Mouse (Mus musculus): ENCODE data around the gene Taf10.

Gene Taf10

DNA sequence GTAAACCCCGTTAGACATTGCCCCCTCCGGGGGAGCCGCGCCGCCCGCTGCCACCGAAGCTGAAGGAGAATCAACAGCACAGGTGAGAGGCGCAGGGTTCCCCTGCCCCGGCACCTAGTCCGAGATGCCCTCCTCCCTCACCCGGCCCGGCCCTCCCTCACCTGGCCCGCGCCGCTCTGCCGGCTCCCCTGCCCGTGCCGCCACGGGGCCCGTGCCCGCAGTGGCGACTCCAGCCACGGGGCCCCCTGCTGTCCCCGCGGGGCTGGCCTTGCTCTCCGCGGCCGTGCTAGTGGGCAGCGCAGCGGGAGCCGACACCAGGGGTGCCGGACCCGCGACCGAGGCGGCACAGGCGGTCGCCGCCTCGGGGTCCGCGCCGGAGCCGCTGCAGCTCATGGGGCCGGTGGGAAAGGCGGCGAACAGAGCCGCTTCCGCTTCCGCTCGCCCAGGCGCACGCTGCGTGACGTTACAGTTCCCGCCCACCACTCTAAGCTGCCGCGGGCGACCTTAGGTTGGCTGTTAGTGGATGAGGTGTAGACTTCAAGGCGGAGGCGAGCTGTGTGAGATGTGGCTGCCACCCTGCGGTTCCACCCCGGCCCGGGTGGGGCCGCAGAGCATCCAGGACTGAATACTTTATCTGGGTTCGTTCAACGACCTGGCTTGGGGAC, at the start of gene Taf10:
Gene Taf10 (minus strand): TSS at position 436 of the 665 bp plus-strand sequence.
- DNase-seq (ENCODE audit: low spot score in 2 of 2), result peak; percentile 77 to 83

DNA sequence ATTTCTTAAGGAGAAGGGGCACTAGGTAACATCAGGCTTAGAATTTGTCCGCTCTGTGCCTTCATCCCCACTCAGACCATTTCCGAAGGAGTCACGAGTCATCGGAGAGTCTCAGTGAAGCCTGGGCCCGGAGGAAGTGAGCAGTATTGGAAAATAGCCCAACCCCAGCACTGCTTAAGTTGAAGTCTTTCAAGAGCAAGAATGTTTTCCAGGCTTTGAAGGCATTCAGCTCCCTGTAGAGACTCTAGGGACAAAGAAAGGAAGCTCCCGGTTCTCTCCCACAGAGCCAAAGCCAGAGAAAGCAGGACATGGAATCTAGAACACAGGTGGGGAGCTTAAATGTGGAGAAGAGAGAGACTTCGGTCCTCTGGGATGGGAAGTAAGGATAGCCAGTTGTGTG, 49.5 kb upstream of the Taf10 start:
- DNase-seq (ENCODE audit: low spot score in 2 of 2), result no peak

DNA sequence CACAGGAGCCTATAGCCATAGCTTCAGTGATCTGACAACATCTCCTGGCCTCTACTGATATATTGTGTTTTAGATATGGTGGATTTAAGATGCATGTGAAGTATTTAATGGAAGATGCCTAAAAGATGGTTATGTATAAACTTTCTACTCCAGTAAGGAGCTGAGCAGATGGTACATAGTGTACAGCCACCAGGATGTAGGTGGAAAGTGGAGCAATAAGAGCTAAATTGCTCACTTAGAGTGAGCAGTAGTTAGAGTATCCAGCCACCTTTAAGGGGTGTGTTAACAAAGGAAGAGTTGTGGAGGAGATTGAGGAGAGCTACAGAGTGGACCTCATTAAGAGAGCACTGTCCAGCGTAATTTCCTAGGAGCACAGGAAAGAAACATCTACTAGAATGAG, 47.0 kb upstream of the Taf10 start:
- DNase-seq (ENCODE audit: low spot score in 2 of 2), result no peak

DNA sequence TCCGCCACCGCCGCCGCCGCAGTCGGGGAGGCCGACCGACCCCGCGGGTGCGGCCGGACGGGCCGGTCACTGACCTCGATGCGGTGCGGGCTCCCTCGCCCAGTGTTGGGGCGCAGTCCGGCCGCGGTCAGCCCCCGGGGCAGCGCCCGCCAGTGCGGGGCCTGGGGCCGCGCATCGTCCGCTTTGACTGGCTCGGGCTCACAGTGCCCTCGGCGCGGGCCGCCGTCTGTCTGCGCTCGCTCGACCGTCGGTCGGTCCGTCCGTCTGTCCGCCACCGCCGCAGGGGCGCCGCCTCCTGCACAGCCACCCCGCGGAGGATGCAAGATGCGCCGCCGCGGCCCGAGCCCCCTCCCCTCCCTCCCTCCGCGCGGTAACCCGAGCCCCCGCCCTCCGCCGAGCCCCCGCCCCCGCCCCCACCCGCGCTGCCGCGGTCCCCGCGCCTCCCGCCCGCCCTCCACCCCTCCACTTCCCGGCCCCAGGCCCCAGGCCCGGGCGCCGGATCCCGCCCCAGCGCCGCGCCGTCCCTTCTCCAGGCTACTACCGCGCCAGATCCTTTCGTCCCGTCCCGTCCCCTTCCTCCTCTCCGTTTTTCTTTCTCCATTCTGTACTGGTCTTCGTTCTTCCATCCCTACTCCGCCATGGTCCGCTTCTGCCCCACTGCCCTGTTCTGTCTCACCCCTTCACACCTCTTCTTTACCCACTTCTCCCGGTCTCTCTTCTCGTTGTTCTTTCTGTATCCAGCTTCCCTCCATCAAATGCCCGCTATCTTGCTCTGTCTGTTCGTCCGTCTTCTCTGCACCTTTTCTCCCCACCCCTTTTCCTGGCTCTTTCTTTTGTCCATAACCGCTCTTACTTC, 43.4 kb upstream of the Taf10 start, which contains the start of gene Dchs1:
Gene Dchs1 (minus strand): TSS at position 370 of the 856 bp plus-strand sequence.
- DNase-seq (ENCODE audit: low spot score in 2 of 2), result no peak

DNA sequence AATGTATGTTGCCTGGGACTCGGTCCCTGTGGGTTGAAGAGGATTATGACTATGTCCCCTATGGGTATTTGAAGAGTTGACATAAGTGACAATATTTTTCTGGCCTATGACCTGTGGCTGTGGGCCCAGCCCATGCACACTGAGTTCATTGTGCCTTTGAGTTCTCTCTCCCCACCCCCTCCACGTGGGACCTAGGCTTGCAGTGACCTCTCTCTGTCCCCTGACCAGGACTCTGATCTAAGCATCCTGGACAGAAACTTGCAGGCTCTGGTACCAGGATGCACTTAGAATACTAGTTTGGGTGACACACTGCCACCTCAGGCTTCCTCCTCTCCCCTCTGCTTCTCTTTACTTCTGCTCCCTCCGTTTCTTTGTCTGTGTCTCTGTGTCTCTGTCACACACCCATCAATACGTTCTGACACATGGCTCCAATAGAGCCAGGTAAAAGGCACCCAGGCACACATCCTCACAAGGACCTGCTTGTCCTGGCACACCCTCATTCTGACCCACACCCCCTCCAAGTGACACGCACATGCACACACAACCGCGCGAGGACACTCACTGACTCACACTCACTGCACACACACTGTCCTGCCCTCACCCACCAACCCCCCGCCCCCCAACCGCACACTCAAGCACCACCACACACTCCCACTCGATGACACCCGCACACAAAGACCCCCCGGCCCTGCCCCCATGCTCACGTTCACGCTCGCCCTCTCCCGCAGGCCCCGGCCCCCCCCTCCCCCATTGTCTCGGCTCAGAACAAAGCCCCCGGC, 42.5 kb upstream of the Taf10 start:
- DNase-seq (ENCODE audit: low spot score in 2 of 2), result no peak

DNA sequence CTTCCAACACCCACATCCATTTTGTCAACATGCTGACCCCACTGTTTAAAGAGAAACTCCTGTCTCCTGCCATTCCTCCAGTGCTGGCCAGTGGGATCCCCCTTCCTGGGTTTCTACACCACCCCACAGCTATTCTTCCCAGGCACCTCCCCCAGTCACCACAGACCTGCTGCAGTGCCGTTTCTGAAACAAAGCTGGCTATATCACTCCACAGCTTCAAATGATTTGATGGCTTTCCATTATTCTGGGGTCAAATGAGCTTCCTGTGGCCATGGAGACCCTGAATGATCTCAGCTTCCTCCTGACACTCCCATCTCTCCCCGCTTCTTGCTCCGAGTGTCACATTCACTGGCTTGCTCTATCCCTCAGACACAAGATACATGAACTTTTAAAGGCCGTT, 40.4 kb upstream of the Taf10 start:
- DNase-seq (ENCODE audit: low spot score in 2 of 2), result no peak

DNA sequence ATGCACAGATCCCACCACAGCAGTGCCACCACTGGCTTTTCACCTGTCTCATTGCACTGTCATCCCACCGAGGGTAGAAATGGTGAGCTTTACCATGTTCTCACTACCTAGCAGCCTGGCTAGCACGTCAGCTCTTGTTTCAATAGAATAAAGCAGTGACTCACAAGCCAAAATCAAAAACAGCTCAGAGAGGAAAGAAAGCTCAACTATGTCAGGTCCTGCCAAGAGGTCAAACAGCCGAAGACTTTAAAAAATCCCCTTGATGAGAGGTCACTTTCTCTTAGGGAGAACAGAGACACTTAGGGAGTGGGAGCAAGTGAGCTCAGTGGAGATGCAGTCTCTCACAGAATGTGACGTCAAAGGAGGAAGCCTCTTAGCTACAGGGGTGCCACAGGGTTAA, 39.7 kb upstream of the Taf10 start:
- no peak for DNase-seq (ENCODE audit: low spot score in 2 of 2)

DNA sequence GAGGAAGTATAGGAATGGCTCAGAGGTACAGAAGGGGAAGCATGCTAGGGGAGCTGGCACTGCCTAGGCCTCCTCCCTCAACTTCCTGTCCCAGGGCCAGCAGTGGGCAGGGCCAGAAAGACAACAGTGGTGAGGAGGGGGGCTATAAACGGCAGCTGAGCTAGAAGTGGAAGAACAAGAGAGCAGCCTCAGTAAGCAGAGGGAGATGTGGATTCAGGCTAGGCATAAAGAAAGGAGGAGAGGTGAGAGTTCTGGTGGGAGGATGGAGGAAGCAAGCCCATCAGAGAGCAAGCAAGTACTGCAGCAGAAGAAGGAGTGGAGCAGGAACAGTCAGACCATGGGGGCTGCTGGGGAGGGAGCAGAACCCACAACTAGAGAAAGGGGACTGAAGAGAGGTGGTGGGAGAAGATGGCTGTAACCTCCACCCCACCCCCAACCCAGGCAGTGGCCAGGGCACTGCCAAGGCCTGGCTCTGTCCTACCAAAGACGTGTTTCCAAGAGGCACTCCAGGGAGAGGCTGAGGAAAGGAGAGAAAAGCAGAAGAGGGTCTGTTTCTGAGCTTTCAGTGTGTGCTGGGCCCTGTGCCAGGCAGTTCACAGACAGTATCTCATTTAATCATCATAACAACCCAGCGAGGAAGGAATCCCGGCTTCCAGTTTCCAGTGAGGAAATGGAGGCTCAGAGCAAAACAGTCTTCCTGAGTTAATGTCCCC, 34.5 kb upstream of the Taf10 start:
- no peak for DNase-seq (ENCODE audit: low spot score in 2 of 2)

DNA sequence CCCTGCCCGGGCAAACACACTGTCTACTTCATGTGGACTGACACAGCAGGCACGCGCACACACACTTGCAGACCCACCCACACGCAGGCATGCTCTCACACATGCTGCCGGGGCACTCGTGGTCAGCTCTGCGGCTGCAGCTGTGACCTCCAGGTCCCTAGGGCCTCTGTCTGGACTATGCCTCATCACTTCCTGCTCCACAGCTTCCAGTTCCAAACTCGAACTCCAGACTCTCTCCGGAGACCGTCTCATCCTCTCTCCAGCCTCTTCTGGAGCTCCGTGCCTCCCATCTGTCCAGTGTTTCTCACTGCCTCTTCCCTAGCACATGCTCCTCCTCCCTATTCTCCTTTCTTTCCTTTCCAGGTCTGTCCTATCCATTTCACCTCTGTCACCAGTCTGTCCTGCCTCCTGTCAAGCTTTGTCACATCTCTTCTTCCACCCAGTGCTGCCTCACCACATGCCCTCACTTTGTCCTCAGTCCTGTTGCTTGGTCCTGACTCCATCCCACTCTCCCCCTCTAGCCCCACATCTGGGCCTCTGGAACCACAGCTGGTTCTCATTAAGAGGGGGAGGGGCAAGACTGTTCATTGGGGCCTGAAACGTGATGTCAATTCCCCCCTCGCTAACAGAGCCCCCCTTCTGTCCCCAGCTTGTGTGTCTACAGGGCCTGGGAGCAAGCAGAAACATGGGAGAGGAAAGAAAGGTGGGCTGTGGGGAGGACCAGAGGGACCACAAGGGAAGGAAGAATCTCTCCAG, 33.8 kb upstream of the Taf10 start:
- no peak for DNase-seq (ENCODE audit: low spot score in 2 of 2)

DNA sequence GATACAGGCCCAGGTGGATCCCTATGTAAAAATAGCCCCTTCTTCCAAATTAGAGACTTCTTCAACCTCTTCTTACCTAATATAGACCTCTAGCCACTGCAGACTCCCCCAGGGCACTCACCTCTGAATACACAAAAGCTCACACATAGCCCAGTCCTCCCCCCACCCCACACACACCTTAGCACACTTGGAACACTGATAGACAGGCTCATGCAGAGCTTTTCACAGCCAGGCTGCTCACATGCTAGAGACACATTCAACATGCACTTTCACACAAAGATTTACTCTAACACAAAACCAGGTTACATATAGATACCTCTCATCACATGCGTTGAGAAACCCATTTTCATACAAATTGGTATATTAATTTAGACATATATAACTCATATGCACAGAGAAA, 33.2 kb upstream of the Taf10 start:
- no peak for DNase-seq (ENCODE audit: low spot score in 2 of 2)

DNA sequence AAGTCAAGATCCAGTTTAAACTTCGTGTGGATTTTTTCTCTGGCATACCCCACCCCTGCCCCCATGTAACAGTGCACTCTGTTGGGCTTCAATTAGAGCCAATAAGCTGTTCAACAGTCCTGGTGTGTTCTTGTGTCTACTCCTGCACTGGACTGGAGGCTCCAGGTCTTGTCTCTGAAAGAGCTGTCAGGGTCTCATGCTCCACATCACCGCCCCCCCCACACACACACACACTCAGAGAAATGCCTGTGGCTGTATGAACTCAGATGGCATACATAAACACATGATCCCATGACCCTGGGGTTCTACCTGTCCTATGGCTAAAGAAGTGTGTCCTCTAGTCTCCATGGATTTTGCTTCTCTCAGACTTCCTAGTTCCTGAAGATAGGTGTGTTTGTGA, 31.9 kb upstream of the Taf10 start:
- no peak for DNase-seq (ENCODE audit: low spot score in 2 of 2)

DNA sequence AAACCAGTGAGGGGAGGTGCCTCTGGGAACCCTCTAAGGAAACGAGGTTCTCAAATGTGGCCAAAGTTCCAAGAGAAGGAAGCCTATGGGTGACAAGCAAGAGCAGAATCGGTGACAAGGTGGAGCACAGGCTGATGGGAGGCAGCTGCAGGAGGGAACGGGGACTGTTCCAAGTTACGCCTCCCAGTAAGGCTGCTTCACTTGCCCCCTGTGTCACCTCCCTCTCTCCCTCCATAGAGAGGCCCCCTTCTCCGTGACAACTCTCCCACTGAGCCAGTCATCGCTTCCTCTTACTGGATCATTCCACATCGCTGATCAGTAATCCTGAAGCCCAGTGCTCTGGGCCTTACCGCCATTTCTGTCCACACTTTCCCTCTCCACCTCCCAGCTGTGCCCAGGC, 30.5 kb upstream of the Taf10 start:
- no peak for DNase-seq (ENCODE audit: low spot score in 2 of 2)

DNA sequence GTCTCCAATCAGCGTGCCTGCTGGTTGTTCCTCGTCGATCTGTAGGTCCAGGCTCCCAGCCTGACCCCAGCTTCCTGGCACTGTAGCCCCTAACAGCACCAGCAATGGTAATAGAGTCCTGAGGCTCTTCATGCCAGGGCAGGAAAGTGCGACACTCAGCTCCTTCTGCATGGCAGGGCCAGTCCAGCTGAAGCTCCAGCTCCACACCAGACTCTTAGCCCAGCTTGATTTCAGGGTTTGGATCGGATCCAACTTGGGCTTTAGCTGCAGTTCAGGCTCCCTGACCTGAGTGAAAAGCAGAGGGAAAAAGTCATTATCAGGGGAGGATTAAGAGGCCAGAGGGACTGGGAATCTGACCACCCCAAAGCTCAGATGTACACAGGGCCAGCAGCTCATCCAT, 28.9 kb upstream of the Taf10 start:
- DNase-seq (ENCODE audit: low spot score in 2 of 2), result no peak

DNA sequence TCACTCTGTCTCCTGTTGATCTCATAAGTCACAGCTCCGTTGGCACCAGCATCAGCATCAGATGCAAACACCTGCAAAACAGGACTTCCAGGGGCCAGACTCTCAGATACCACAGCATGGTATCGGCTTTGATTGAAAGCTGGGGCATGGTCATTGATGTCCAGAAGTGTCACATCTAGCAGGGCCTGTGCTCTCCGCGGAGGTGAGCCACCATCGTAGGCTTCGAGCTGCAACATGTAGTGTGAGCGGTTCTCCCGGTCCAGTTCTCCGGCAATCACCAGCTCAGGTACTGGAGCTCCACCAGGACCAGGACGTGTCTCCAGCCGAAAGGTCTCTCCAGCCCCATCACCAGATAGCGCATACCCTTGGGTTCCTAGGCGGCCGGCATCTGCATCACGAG, 28.2 kb upstream of the Taf10 start:
- DNase-seq (ENCODE audit: low spot score in 2 of 2), result no peak

DNA sequence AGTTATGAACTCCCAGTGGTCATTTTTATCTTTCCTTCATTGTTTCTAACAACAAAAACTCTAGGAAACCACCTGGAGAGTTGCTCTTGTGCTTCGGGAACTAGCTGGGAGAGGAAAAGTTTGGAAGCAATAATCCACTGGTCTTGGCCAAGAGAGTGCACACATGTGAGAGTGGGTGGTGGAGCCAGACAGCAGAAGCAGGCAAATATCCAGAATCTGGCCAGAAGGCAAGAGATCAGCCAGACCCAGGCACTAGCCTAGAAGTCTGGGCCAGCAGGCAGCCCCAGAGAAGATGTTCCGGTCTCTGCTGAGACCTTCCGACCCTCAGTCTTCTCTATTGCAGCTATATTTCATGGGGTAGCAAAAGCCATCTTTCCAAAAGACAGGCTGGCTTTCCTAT, 25.8 kb upstream of the Taf10 start:
- no peak for DNase-seq (ENCODE audit: low spot score in 2 of 2)

DNA sequence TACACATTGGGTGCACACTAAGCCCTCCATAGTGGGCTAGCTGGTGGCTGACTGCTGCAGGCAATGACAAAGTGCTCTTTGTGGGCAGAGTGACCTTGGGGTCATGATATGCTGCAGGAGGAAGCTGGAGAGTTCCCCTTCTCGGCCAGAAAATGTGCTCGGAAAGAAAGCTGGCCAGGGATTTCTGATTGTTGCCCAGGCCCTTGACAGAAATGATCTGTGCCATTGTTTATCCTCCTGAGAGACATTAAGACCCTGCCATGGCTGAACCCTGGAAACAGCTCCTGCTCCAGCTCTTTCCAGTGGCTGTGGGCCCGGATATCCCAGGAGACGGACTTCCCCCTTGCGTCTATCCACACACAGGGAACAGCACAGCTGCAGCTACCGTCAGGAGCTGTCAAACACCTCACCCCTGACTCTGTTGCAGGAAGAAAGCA, 23.6 kb upstream of the Taf10 start:
- no peak for DNase-seq (ENCODE audit: low spot score in 2 of 2)

DNA sequence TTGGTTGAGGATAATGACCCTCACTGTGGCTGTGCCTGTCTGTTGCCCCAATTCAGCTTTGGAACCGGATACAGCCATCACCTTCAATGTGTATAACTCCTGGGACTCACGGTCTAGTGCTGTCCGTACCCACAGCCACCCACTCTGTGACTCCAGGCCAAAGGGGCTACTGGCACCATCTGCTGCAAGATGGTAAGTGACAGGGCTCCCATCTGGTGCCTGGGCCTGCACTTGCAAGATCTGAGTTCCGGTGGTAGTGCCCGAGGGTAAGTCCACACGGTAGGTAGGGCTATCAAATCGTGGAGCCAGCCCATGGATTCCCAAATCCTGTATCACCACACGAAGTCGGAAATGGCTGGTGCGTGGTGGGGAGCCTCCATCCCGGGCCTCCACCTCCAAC, 20.2 kb upstream of the Taf10 start:
- DNase-seq (ENCODE audit: low spot score in 2 of 2), result no peak

DNA sequence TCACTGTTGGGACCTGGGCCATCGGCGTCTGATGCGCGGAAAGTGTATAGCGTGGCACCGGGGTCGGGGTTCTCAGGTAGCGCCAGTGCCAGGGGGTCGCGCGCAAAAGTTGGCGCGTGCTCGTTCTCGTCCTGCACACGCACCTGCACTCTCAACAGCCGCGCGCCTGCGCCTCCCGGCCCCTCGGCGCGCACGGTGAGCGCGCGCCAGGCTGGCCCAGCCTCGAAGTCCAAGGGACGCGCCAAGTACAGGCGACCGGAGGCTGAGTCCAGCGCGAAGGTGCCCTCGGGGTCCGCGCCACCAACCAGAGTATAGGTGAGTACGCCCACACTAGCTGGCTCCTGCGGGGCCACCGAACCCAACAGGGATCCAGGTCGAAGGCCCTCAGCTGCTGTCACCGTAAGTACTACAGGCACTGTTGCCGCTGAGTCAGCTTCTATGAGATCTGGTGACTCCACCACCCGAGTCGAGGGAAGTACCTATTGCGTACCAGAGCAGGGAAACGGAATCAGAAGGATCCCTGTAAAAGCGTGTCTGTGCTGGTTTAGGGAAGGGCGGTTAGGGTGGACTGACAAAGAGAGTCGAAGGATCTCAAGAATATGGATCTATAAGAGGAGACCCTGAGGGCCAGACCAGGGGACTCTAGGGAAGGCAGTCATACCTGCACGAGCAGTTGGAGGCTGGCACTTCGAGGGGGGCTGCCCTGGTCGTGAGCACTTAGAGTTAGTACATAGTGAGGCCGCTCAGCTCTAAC, 18.5 kb upstream of the Taf10 start:
- no peak for DNase-seq (ENCODE audit: low spot score in 2 of 2)

DNA sequence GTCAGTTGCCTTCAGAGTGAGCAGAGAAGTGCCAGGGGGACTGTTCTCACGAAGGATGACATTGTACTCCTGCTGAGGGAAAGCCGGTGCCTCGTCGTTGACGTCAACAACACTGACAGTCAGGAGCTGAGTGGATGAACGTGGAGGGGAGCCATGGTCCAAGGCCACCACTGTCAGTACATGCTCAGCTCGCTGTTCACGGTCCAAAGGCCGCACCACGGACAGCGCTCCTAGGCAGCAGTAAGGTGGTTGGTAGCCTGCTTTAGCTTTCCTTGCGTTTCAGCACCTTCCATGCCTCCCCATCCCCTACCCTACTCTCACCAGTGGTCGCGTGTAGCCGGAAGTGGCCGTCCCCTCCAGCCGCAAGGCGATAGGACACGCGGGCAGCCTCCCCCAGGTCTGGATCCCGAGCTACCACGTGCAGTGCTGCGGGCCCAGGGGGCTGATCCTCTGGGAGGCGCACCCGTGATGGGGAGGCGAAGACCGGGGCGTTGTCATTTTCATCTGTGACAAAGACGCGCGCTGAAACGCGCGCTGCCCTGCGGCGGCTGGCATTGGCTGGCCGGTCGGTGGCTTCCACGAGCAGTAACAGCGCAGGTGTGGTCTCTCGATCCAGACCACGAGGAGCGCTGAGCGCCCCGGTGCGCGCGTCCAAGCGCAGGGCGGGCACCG, 17.8 kb upstream of the Taf10 start:
- DNase-seq (ENCODE audit: low spot score in 2 of 2), result no peak

DNA sequence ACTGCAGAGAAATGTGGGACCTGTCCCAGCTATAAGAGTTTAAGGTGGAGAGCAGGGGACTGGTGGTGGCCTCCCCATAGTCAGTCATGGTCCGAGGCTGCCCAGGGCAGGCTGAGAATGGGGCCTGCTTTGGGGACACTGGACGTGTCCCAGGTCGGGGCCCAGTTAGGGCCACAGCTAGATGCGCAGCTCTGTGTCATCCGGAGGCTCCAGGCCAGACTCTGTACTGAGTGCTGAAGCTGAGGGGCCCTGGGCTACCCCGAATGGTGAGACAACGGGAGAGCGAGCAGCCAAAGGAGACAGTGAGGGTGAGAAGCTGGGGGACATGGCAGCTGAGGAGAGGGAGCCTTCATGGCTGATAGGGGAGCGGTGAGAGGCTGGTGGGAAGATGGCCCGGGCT, 9.1 kb upstream of the Taf10 start:
- no peak for DNase-seq (ENCODE audit: low spot score in 2 of 2)
